Mouse (Mus musculus): ENCODE measurements around the gene Stk24. TPM values are rescaled to one million over a fixed set of nuclear protein-coding genes. Genes with fewer than 3 reads are reported as not detected.
A peak's percentile ranks its signal among the peaks of the same experiment; 100 is the strongest.

Stk24 gene
- polyA plus RNA-seq, 1 experiment from 2014 or later = 36.6 TPM

- ATAC-seq (replicated peaks; ENCODE audit: low FRiP score, low read depth) = no peak
- H3K9ac ChIP-seq (ENCODE audit: low read depth, low read length) = no peak overlapping the region
- 63% methylated on average over 8 of the region's 8 CpGs for whole genome bisulfite sequencing
- no peak overlapping the region for H3K4me3 ChIP-seq (replicated peaks; ENCODE audit: low read depth, low read length)
- no peak overlapping the region for H3K4me2 ChIP-seq (ENCODE audit: low read length)
- peaks cover 16% of the 10 kb centered on the region; the same call in 1 of the 2 replicates for H3K36me3 ChIP-seq (ENCODE audit: insufficient read depth, low read length)
- peaks cover 2% of the 10 kb centered on the region; the same call in 1 of the 2 replicates for H3K4me1 ChIP-seq (replicated peaks; ENCODE audit: insufficient read depth, low read length)
- no peak for TF ChIP-seq CTCF (IDR thresholded peaks at IDR 0.05; ENCODE audit: low read depth)
- H3K9me3 ChIP-seq (replicated peaks; ENCODE audit: low read length) = no peaks in the 10 kb centered on the region
- no peaks in the 10 kb centered on the region for H3K27me3 ChIP-seq (ENCODE audit: insufficient read depth, low read length)
- no peak overlapping the region for H3K27ac ChIP-seq
- peak; percentile 30 for DNase-seq (ENCODE audit: low spot score)
Measured at GRCm38 (mm10) chr14:121305316-121306064, 74.3 kb downstream of the Stk24 start.

- Histone ChIP-seq H3K4me2 (ENCODE audit: low read length) (no peak overlapping the region), H3K4me1 (replicated peaks; ENCODE audit: insufficient read depth, low read length) (peaks cover 2% of the 10 kb centered on the region; the same call in 1 of the 2 replicates), H3K9me3 (replicated peaks; ENCODE audit: low read length) (no peaks in the 10 kb centered on the region), H3K36me3 (ENCODE audit: insufficient read depth, low read length) (peaks cover 19% of the 10 kb centered on the region; the same call in 1 of the 2 replicates), H3K27ac (no peak overlapping the region), H3K27me3 (ENCODE audit: insufficient read depth, low read length) (no peaks in the 10 kb centered on the region), H3K9ac (ENCODE audit: low read depth, low read length) (no peak overlapping the region), H3K4me3 (replicated peaks; ENCODE audit: low read depth, low read length) (no peak overlapping the region)
- no peak for DNase-seq (ENCODE audit: low spot score)
- WGBS = 52% methylated on average over 7 of the region's 7 CpGs
- TF ChIP-seq CTCF (IDR thresholded peaks at IDR 0.05; ENCODE audit: low read depth) = no peak
- no peak for ATAC-seq (replicated peaks; ENCODE audit: low FRiP score, low read depth)
Measured at GRCm38 (mm10) chr14:121304523-121304922, 75.3 kb downstream of the Stk24 start.

- H3K9me3 ChIP-seq (replicated peaks; ENCODE audit: low read length) = no peaks in the 10 kb centered on the region
Measured at GRCm38 (mm10) chr14:121299093-121299492, 80.7 kb downstream of the Stk24 start.

GRCm38 (mm10) chr14:121298537-121298936 lies 81.3 kb downstream of the Stk24 start:
- H3K4me3 ChIP-seq (replicated peaks; ENCODE audit: low read depth, low read length) = no peak overlapping the region
- no peaks in the 10 kb centered on the region for H3K27me3 ChIP-seq (ENCODE audit: insufficient read depth, low read length)
- no peaks in the 10 kb centered on the region for H3K9me3 ChIP-seq (replicated peaks; ENCODE audit: low read length)
- no peak overlapping the region for H3K4me2 ChIP-seq (ENCODE audit: low read length)
- ATAC-seq (replicated peaks; ENCODE audit: low FRiP score, low read depth) (peak; percentile 89), DNase-seq (ENCODE audit: low spot score) (peak; percentile 29)
- H3K9ac ChIP-seq (ENCODE audit: low read depth, low read length) = 0 out of 2 replicates have a peak overlapping the region, but pooled peaks have one; percentile 4
- no peak for TF ChIP-seq CTCF (IDR thresholded peaks at IDR 0.05; ENCODE audit: low read depth)
- peak overlapping the region; percentile 40; the same call in 1 of the 2 replicates for H3K27ac ChIP-seq
- H3K36me3 ChIP-seq (ENCODE audit: insufficient read depth, low read length) = peaks cover 24% of the 10 kb centered on the region
- H3K4me1 ChIP-seq (replicated peaks; ENCODE audit: insufficient read depth, low read length) = no peaks in the 10 kb centered on the region; the same call in 1 of the 2 replicates
- 69% methylated on average over 5 of the region's 5 CpGs for WGBS

More at GRCm38 (mm10) chr14:121299093-121299492, 80.7 kb downstream of the Stk24 start:
- no peaks in the 10 kb centered on the region; the same call in 1 of the 2 replicates for H3K4me1 ChIP-seq (replicated peaks; ENCODE audit: insufficient read depth, low read length)
- no peak for ATAC-seq (replicated peaks; ENCODE audit: low FRiP score, low read depth)
- peak overlapping the region; percentile 40 for H3K27ac ChIP-seq
- H3K36me3 ChIP-seq (ENCODE audit: insufficient read depth, low read length) = peaks cover 19% of the 10 kb centered on the region
- no peak for TF ChIP-seq CTCF (IDR thresholded peaks at IDR 0.05; ENCODE audit: low read depth)
- no peak overlapping the region for H3K4me2 ChIP-seq (ENCODE audit: low read length)
- DNase-seq (ENCODE audit: low spot score) = no peak
- H3K4me3 ChIP-seq (replicated peaks; ENCODE audit: low read depth, low read length) = no peak overlapping the region
- 90% methylated on average over 9 of the region's 9 CpGs for WGBS
- no peaks in the 10 kb centered on the region for H3K27me3 ChIP-seq (ENCODE audit: insufficient read depth, low read length)
- H3K9ac ChIP-seq (ENCODE audit: low read depth, low read length) = 0 out of 2 replicates have a peak overlapping the region, but pooled peaks have one; percentile 4

GRCm38 (mm10) chr14:121297103-121297502 lies 82.7 kb downstream of the Stk24 start:
- H3K36me3 ChIP-seq (ENCODE audit: insufficient read depth, low read length) = peaks cover 34% of the 10 kb centered on the region
- WGBS = 93% methylated on average over 6 of the region's 6 CpGs

GRCm38 (mm10) chr14:121294484-121294883 lies 85.3 kb downstream of the Stk24 start:
- Histone ChIP-seq H3K27ac (no peak overlapping the region), H3K4me1 (replicated peaks; ENCODE audit: insufficient read depth, low read length) (no peaks in the 10 kb centered on the region; the same call in 1 of the 2 replicates), H3K9me3 (replicated peaks; ENCODE audit: low read length) (no peaks in the 10 kb centered on the region), H3K4me3 (replicated peaks; ENCODE audit: low read depth, low read length) (no peak overlapping the region), H3K36me3 (ENCODE audit: insufficient read depth, low read length) (peaks cover 26% of the 10 kb centered on the region), H3K9ac (ENCODE audit: low read depth, low read length) (no peak overlapping the region), H3K27me3 (ENCODE audit: insufficient read depth, low read length) (no peaks in the 10 kb centered on the region), H3K4me2 (ENCODE audit: low read length) (no peak overlapping the region)
- no peak for ATAC-seq (replicated peaks; ENCODE audit: low FRiP score, low read depth)
- TF ChIP-seq CTCF (IDR thresholded peaks at IDR 0.05; ENCODE audit: low read depth) = no peak
- no peak for DNase-seq (ENCODE audit: low spot score)
- WGBS = 93% methylated on average over 12 of the region's 12 CpGs

More at GRCm38 (mm10) chr14:121297103-121297502, 82.7 kb downstream of the Stk24 start:
- Histone ChIP-seq H3K4me2 (ENCODE audit: low read length) (no peak overlapping the region), H3K4me3 (replicated peaks; ENCODE audit: low read depth, low read length) (no peak overlapping the region), H3K9me3 (replicated peaks; ENCODE audit: low read length) (no peaks in the 10 kb centered on the region), H3K27ac (no peak overlapping the region), H3K9ac (ENCODE audit: low read depth, low read length) (no peak overlapping the region), H3K4me1 (replicated peaks; ENCODE audit: insufficient read depth, low read length) (no peaks in the 10 kb centered on the region; the same call in 1 of the 2 replicates), H3K27me3 (ENCODE audit: insufficient read depth, low read length) (no peaks in the 10 kb centered on the region)
- DNase-seq (ENCODE audit: low spot score) = no peak
- no peak for TF ChIP-seq CTCF (IDR thresholded peaks at IDR 0.05; ENCODE audit: low read depth)
- ATAC-seq (replicated peaks; ENCODE audit: low FRiP score, low read depth) = no peak

Measured in kidney, postnatal 0 days (tissue).